In the genomic region with DNA sequence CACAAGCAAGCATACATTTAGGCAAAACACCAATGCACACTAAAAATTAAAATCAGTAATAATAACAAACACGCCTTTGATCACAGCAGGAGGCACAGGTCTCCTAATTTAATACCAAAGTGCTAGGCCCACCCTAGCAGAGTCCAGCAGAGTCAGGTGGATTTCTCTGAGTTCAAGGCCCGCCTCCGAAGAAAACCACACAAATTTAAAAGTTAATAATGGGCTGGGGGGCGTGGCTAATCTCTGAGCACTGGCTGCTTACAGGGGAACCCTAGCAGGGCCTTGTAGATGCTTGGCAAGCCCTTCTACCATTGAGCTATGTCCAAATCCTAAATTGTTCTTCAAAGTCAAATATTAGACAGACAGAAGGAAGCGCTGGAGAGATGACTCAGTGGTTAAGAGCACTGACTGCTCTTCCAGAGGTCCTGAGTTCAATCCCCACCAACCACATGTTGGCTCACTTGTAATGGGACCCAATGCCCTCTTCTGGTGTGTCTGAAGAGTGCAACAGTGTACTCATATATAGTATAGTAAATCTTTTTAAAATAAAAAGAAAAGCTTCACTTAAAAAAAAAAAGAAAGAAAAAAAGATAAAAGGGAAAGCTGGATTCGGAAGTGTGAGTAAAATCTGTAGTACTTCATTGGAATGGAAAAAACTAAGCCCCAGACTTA, we compare ENCODE assay signal across 8 mouse cellular contexts. TPM values are rescaled to one million over a fixed set of nuclear protein-coding genes. Genes with fewer than 3 reads are reported as not detected.
DNase-seq lines count a peak whose midpoint lies in the region; ATAC-seq and TF ChIP-seq lines count a peak whose summit lies in the region.

No protein-coding gene starts in this region.

- intact Hi-C loops in heart, postnatal 25 days (cut with DNase I) = loop anchor here (5.0 kb wide), 1 partner anchor 44 kb away; no protein-coding TSS in a partner anchor

- H3K4me2 ChIP-seq in heart, embryonic 12.5 days = peak overlapping the region; percentile 71
- peak overlapping the region; percentile 84 for H3K4me2 ChIP-seq in heart, embryonic 16.5 days (ENCODE audit: low read depth, low read length)
- H3K4me2 ChIP-seq in liver, embryonic 12.5 days = peak overlapping the region; percentile 82
- H3K4me2 ChIP-seq in stomach, embryonic 14.5 days (replicated peaks; ENCODE audit: low read depth, low read length) = peak overlapping the region; percentile 51

- H3K4me3 ChIP-seq in heart, embryonic 12.5 days = peak overlapping the region; percentile 80
- peak overlapping the region; percentile 36 to 74 for H3K4me3 ChIP-seq in MEL (ENCODE audit: control insufficient read depth in 1 of 2, insufficient read depth in 1 of 2, low read depth in 2 of 2, low read length in 2 of 2)
- peak overlapping the region; percentile 97 for H3K4me3 ChIP-seq in heart, embryonic 16.5 days (ENCODE audit: low read length)
- peak overlapping the region; percentile 92 for H3K4me3 ChIP-seq in liver, embryonic 12.5 days
- H3K4me3 ChIP-seq in stomach, embryonic 14.5 days (ENCODE audit: low read depth, low read length) = peak overlapping the region; percentile 60

- H3K27ac ChIP-seq in heart, embryonic 12.5 days (ENCODE audit: poor library complexity, severe bottlenecking) = peak overlapping the region; percentile 99; the same call in 1 of the 2 replicates
- H3K27ac ChIP-seq in MEL (ENCODE audit: control insufficient read depth, low read depth, low read length) = peak overlapping the region; percentile 90
- peak overlapping the region; percentile 100 for H3K27ac ChIP-seq in heart, embryonic 16.5 days (ENCODE audit: low read length)
- peak overlapping the region; percentile 97 for H3K27ac ChIP-seq in liver, embryonic 12.5 days
- peak overlapping the region; percentile 99 for H3K27ac ChIP-seq in stomach, embryonic 14.5 days (ENCODE audit: low read length)

- no peak overlapping the region for H3K9ac ChIP-seq in heart, embryonic 12.5 days
- peak overlapping the region; percentile 82 for H3K9ac ChIP-seq in MEL (ENCODE audit: control insufficient read depth, low read depth, low read length, poor library complexity, severe bottlenecking)
- H3K9ac ChIP-seq in heart, embryonic 16.5 days (ENCODE audit: low read length) = no peak overlapping the region; the same call in 1 of the 2 replicates
- peak overlapping the region; percentile 96 for H3K9ac ChIP-seq in liver, embryonic 12.5 days
- peak overlapping the region; percentile 83; the same call in 1 of the 2 replicates for H3K9ac ChIP-seq in stomach, embryonic 14.5 days (replicated peaks; ENCODE audit: low read depth, low read length)

- no peak for TF ChIP-seq RAD21 in MEL (IDR thresholded peaks at IDR 0.05; ENCODE audit: low read depth, low read length)

- WGBS in heart, embryonic 12.5 days = 74% methylated on average over 6 of the region's 6 CpGs
- WGBS in heart, embryonic 16.5 days = 81% methylated on average over 6 of the region's 6 CpGs
- 44% methylated on average over 6 of the region's 6 CpGs for WGBS in liver, embryonic 12.5 days (ENCODE audit: insufficient replicate concordance)
- WGBS in stomach, embryonic 14.5 days = 74% methylated on average over 6 of the region's 6 CpGs

- no peaks in the 10 kb centered on the region for H3K9me3 ChIP-seq in heart, embryonic 12.5 days (replicated peaks)
- no peaks in the 10 kb centered on the region for H3K9me3 ChIP-seq in MEL (replicated peaks; ENCODE audit: insufficient read depth, low read length)
- 0 out of 2 replicates have a peak, but pooled peaks cover 2% of the 10 kb centered on the region for H3K9me3 ChIP-seq in heart, embryonic 16.5 days (replicated peaks; ENCODE audit: control insufficient read depth, low read length)
- no peaks in the 10 kb centered on the region for H3K9me3 ChIP-seq in liver, embryonic 12.5 days (replicated peaks)
- H3K9me3 ChIP-seq in stomach, embryonic 14.5 days (ENCODE audit: control insufficient read depth, low read depth, low read length) = no peaks in the 10 kb centered on the region

- no peaks in the 10 kb centered on the region for H3K27me3 ChIP-seq in heart, embryonic 12.5 days (replicated peaks)
- no peaks in the 10 kb centered on the region for H3K27me3 ChIP-seq in MEL (ENCODE audit: control insufficient read depth in 1 of 2, insufficient read depth in 2 of 2, low read length in 2 of 2)
- H3K27me3 ChIP-seq in heart, embryonic 16.5 days (ENCODE audit: control insufficient read depth, insufficient read depth, low read length) = no peaks in the 10 kb centered on the region
- H3K27me3 ChIP-seq in liver, embryonic 12.5 days (replicated peaks) = no peaks in the 10 kb centered on the region
- H3K27me3 ChIP-seq in stomach, embryonic 14.5 days (ENCODE audit: control insufficient read depth, insufficient read depth, low read length) = no peaks in the 10 kb centered on the region

- no peak for DNase-seq in heart, postnatal 25 days (ENCODE audit: low spot score)
- peak; percentile 99 for DNase-seq in MEL (ENCODE audit: low read depth, low spot score)
- DNase-seq in thymus, postnatal 0 days (ENCODE audit: low spot score) = no peak
- no peak for DNase-seq in layer of hippocampus, postnatal 10 days (ENCODE audit: low spot score in 2 of 2)

- H3K4me1 ChIP-seq in heart, embryonic 12.5 days (replicated peaks) = peaks cover 9% of the 10 kb centered on the region
- peaks cover 8 to 14% of the 10 kb centered on the region in 2 experiments for H3K4me1 ChIP-seq in MEL (ENCODE audit: control insufficient read depth in 1 of 2, insufficient read depth in 2 of 2, low read length in 2 of 2)
- H3K4me1 ChIP-seq in heart, embryonic 16.5 days (ENCODE audit: control insufficient read depth, insufficient read depth, low read length) = peaks cover 8% of the 10 kb centered on the region
- peaks cover 34% of the 10 kb centered on the region for H3K4me1 ChIP-seq in liver, embryonic 12.5 days
- H3K4me1 ChIP-seq in stomach, embryonic 14.5 days (ENCODE audit: control insufficient read depth, insufficient read depth, low read length) = peaks cover 6% of the 10 kb centered on the region; the same call in 1 of the 2 replicates

- peaks cover 54% of the 10 kb centered on the region for H3K36me3 ChIP-seq in heart, embryonic 12.5 days
- peaks cover 3 to 25% of the 10 kb centered on the region in 2 experiments; a peak in 3 of 4 replicates for H3K36me3 ChIP-seq in MEL (ENCODE audit: control insufficient read depth in 1 of 2, insufficient read depth in 2 of 2, low read length in 2 of 2)
- H3K36me3 ChIP-seq in heart, embryonic 16.5 days (ENCODE audit: control insufficient read depth, insufficient read depth) = peaks cover 28% of the 10 kb centered on the region
- peaks cover 71% of the 10 kb centered on the region for H3K36me3 ChIP-seq in liver, embryonic 12.5 days
- H3K36me3 ChIP-seq in stomach, embryonic 14.5 days (ENCODE audit: control insufficient read depth, insufficient read depth, low read length) = peaks cover 27% of the 10 kb centered on the region

- TF ChIP-seq EP300 in MEL (IDR thresholded peaks at IDR 0.05; ENCODE audit: low read depth in 1 of 2, low read length in 2 of 2) = no peak

- no peak for TF ChIP-seq POLR2A in MEL (IDR thresholded peaks at IDR 0.05; ENCODE audit: control insufficient read depth in 1 of 2, insufficient read depth in 1 of 2, low read depth in 1 of 2, low read length in 2 of 2, poor library complexity in 1 of 2)

- ATAC-seq in heart, embryonic 12.5 days (ENCODE audit: insufficient number of reproducible peaks, low FRiP score) = no peak
- ATAC-seq in heart, embryonic 16.5 days (replicated peaks; ENCODE audit: extremely low read depth, insufficient read depth, low FRiP score) = no peak
- no peak for ATAC-seq in liver, embryonic 12.5 days
- ATAC-seq in stomach, embryonic 14.5 days (ENCODE audit: insufficient number of reproducible peaks, insufficient read depth, low FRiP score, low read depth) = no peak

- TF ChIP-seq CTCF in MEL (IDR thresholded peaks at IDR 0.05 in 2 of 3, conservative IDR thresholded peaks at IDR 0.05 in 1 of 3; ENCODE audit: control insufficient read depth in 1 of 3, insufficient read depth in 1 of 3, low read depth in 2 of 3, low read length in 3 of 3, poor library complexity in 1 of 3, severe bottlenecking in 1 of 3) = peak in 1 of 3 experiments; percentile 51; a peak in 2 of 6 replicates

- peaks cover 23% of the 10 kb centered on the region for H3K79me2 ChIP-seq in MEL (ENCODE audit: control insufficient read depth, insufficient read depth, low read length, poor library complexity)

RNA-seq across cellular contexts. Expression of gene Gabpb2, which starts 0.9 kb away (rescaled TPM):
- 7.7 and 8.9 TPM in 2 replicates for polyA plus RNA-seq in heart, embryonic 12.5 days (2016; fragmentation: Nextera tagmentation; extraction: Ambion mirVana)
- total RNA-seq in heart, postnatal 25 days (2021) = 10 to 100 TPM; 12.7 to 14.1 TPM
- total RNA-seq in MEL (2012; rRNA removed) = 78.7 and 82.2 TPM in 2 replicates
- 10 to 100 TPM; 72.2 to 92.8 TPM for polyA plus RNA-seq in MEL (2012; ENCODE audit: insufficient read depth in 1 of 2, insufficient read length in 2 of 2, low read depth in 1 of 2, low replicate concordance in 2 of 2, missing spikeins in 1 of 2)
- 6.3 and 6.6 TPM in 2 replicates for polyA plus RNA-seq in heart, embryonic 16.5 days (2015; fragmentation: Nextera tagmentation; extraction: Ambion mirVana)
- polyA plus RNA-seq in liver, embryonic 12.5 days (2016; fragmentation: Nextera tagmentation; extraction: Ambion mirVana) = 11.0 and 11.4 TPM in 2 replicates
- 15.1 and 18.4 TPM in 2 replicates for polyA plus RNA-seq in stomach, embryonic 14.5 days (2014; fragmentation: Nextera tagmentation; extraction: Ambion mirVana)
- 9.3 and 13.8 TPM in 2 replicates for polyA plus RNA-seq in thymus, postnatal 0 days (2015; fragmentation: Nextera tagmentation; extraction: Ambion mirVana)
- total RNA-seq in layer of hippocampus, postnatal 10 days (2021) = 10 to 100 TPM; 10.1 to 10.6 TPM

RNA-seq across cellular contexts. Expression of gene Cdc42se1, which starts 9.9 kb away (rescaled TPM):
- polyA plus RNA-seq in heart, embryonic 12.5 days (2016; fragmentation: Nextera tagmentation; extraction: Ambion mirVana) = 60.9 and 62.1 TPM in 2 replicates
- total RNA-seq in heart, postnatal 25 days (2021) = 10 to 100 TPM; 19.9 to 26.0 TPM
- total RNA-seq in MEL (2012; rRNA removed) = 238 and 341 TPM in 2 replicates
- polyA plus RNA-seq in MEL (2012; ENCODE audit: insufficient read depth in 1 of 2, insufficient read length in 2 of 2, low read depth in 1 of 2, low replicate concordance in 2 of 2, missing spikeins in 1 of 2) = 100 to 1,000 TPM in 1 of 2 experiments, not detected in 1; 472 TPM
- 57.8 and 59.3 TPM in 2 replicates for polyA plus RNA-seq in heart, embryonic 16.5 days (2015; fragmentation: Nextera tagmentation; extraction: Ambion mirVana)
- 59.6 and 60.9 TPM in 2 replicates for polyA plus RNA-seq in liver, embryonic 12.5 days (2016; fragmentation: Nextera tagmentation; extraction: Ambion mirVana)
- polyA plus RNA-seq in stomach, embryonic 14.5 days (2014; fragmentation: Nextera tagmentation; extraction: Ambion mirVana) = 125 and 126 TPM in 2 replicates
- polyA plus RNA-seq in thymus, postnatal 0 days (2015; fragmentation: Nextera tagmentation; extraction: Ambion mirVana) = 167 and 178 TPM in 2 replicates
- 10 to 100 TPM; 79.8 to 80.1 TPM for total RNA-seq in layer of hippocampus, postnatal 10 days (2021)

RNA-seq across cellular contexts. Expression of gene Mllt11, which starts 13.4 kb away (rescaled TPM):
- 12.8 and 13.6 TPM in 2 replicates for polyA plus RNA-seq in heart, embryonic 12.5 days (2016; fragmentation: Nextera tagmentation; extraction: Ambion mirVana)
- 1 to 10 TPM; 6.6 to 7.5 TPM for total RNA-seq in heart, postnatal 25 days (2021)
- 6.7 and 7.3 TPM in 2 replicates for total RNA-seq in MEL (2012; rRNA removed)
- 10 to 100 TPM in 1 of 2 experiments, not detected in 1; 24.6 TPM for polyA plus RNA-seq in MEL (2012; ENCODE audit: insufficient read depth in 1 of 2, insufficient read length in 2 of 2, low read depth in 1 of 2, low replicate concordance in 2 of 2, missing spikeins in 1 of 2)
- polyA plus RNA-seq in heart, embryonic 16.5 days (2015; fragmentation: Nextera tagmentation; extraction: Ambion mirVana) = 9.8 and 11.5 TPM in 2 replicates
- 4.3 and 4.5 TPM in 2 replicates for polyA plus RNA-seq in liver, embryonic 12.5 days (2016; fragmentation: Nextera tagmentation; extraction: Ambion mirVana)
- 38.9 and 42.4 TPM in 2 replicates for polyA plus RNA-seq in stomach, embryonic 14.5 days (2014; fragmentation: Nextera tagmentation; extraction: Ambion mirVana)
- 14.0 and 15.7 TPM in 2 replicates for polyA plus RNA-seq in thymus, postnatal 0 days (2015; fragmentation: Nextera tagmentation; extraction: Ambion mirVana)
- 100 to 1,000 TPM; 621 to 626 TPM for total RNA-seq in layer of hippocampus, postnatal 10 days (2021)

RNA-seq across cellular contexts. Expression of gene Gm128, which starts 22.8 kb away (rescaled TPM):
- 0.53 and 0.64 TPM in 2 replicates for polyA plus RNA-seq in heart, embryonic 12.5 days (2016; fragmentation: Nextera tagmentation; extraction: Ambion mirVana)
- not detected for total RNA-seq in heart, postnatal 25 days (2021)
- 0.08 TPM in 1 of 2 replicates, not detected in the other for total RNA-seq in MEL (2012; rRNA removed)
- under 1 TPM in 1 of 2 experiments, not detected in 1; 0.18 TPM for polyA plus RNA-seq in MEL (2012; ENCODE audit: insufficient read depth in 1 of 2, insufficient read length in 2 of 2, low read depth in 1 of 2, low replicate concordance in 2 of 2, missing spikeins in 1 of 2)
- polyA plus RNA-seq in heart, embryonic 16.5 days (2015; fragmentation: Nextera tagmentation; extraction: Ambion mirVana) = 0.50 and 0.51 TPM in 2 replicates
- polyA plus RNA-seq in liver, embryonic 12.5 days (2016; fragmentation: Nextera tagmentation; extraction: Ambion mirVana) = 0.33 and 0.38 TPM in 2 replicates
- 0.71 and 1.3 TPM in 2 replicates for polyA plus RNA-seq in stomach, embryonic 14.5 days (2014; fragmentation: Nextera tagmentation; extraction: Ambion mirVana)
- 0.32 and 0.39 TPM in 2 replicates for polyA plus RNA-seq in thymus, postnatal 0 days (2015; fragmentation: Nextera tagmentation; extraction: Ambion mirVana)
- under 1 TPM; 0.16 to 0.18 TPM for total RNA-seq in layer of hippocampus, postnatal 10 days (2021)

RNA-seq across cellular contexts. Expression of gene Bnipl, which starts 32.4 kb away (rescaled TPM):
- not detected in 2 replicates for polyA plus RNA-seq in heart, embryonic 12.5 days (2016; fragmentation: Nextera tagmentation; extraction: Ambion mirVana)
- total RNA-seq in heart, postnatal 25 days (2021) = not detected
- total RNA-seq in MEL (2012; rRNA removed) = 0.19 and 0.20 TPM in 2 replicates
- polyA plus RNA-seq in MEL (2012; ENCODE audit: insufficient read depth in 1 of 2, insufficient read length in 2 of 2, low read depth in 1 of 2, low replicate concordance in 2 of 2, missing spikeins in 1 of 2) = under 1 TPM in 1 of 2 experiments, not detected in 1; 0.43 TPM
- 0.22 and 0.37 TPM in 2 replicates for polyA plus RNA-seq in heart, embryonic 16.5 days (2015; fragmentation: Nextera tagmentation; extraction: Ambion mirVana)
- polyA plus RNA-seq in liver, embryonic 12.5 days (2016; fragmentation: Nextera tagmentation; extraction: Ambion mirVana) = not detected in 2 replicates
- 8.2 and 8.4 TPM in 2 replicates for polyA plus RNA-seq in stomach, embryonic 14.5 days (2014; fragmentation: Nextera tagmentation; extraction: Ambion mirVana)
- polyA plus RNA-seq in thymus, postnatal 0 days (2015; fragmentation: Nextera tagmentation; extraction: Ambion mirVana) = 0.35 and 0.40 TPM in 2 replicates
- total RNA-seq in layer of hippocampus, postnatal 10 days (2021) = under 1 TPM in 1 of 2 experiments, not detected in 1; 0.25 TPM

Comparison
In these comparisons a context has a peak if more than half of its experiments do, and no peak if none do; other contexts are left out.
1. H3K9ac ChIP-seq: peak in MEL (single experiment), liver, embryonic 12.5 days (single experiment) and stomach, embryonic 14.5 days (single experiment); none in heart, embryonic 12.5 days (single experiment) and heart, embryonic 16.5 days (single experiment).
2. Peak in every context shown above with its lines, with median percentiles within 50 percentile points of each other: H3K27ac ChIP-seq, H3K4me2 ChIP-seq and H3K4me3 ChIP-seq.